Mouse (Mus musculus): ENCODE results near the gene Lrig3.

Gene Lrig3

GRCm38 (mm10) chr10:125964709-125965108, 1.3 kb upstream of the Lrig3 start:
- in situ Hi-C loops (cut with MboI, MseI): no loop called here

- in situ Hi-C loops (cut with MboI, MseI): no loop called here
Measured at GRCm38 (mm10) chr10:125966481-125967251, 698 bp downstream of the Lrig3 start.

DNA sequence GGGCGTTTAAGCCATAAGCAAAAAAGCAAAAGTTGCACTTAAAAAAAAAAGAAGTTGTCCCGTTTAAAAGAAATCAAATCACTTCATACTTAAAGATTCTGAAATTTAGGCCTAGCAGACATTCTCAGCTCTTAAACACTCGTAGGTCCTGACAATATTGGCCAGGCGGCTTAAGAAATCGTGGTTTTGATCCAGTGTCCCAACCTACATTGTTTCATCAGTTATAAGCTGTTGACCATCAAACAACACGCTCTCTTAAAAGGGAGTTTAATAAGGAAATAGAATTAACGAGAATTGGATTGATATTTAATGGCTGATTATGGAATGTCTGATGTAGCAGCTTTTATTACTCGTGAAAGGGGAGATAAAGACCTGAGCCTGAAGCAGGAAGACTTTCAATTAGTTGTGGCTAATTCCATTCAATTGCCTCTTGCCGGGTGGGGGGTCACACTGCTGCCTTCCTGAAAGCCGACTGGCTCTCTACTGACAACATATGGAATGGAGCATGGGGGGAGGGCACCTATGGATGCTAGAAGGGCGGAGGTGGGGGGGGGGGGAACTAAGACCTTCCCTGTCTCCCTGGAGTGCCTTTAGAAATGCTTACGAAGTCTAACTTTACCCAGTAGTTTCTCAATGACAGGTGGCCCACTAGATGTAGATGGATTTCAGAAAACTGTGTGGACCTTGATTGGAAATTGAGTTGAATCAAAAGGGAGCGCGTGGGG, 1.6 kb downstream of the Lrig3 start:
- in situ Hi-C loops (cut with MboI, MseI): no loop called here

DNA sequence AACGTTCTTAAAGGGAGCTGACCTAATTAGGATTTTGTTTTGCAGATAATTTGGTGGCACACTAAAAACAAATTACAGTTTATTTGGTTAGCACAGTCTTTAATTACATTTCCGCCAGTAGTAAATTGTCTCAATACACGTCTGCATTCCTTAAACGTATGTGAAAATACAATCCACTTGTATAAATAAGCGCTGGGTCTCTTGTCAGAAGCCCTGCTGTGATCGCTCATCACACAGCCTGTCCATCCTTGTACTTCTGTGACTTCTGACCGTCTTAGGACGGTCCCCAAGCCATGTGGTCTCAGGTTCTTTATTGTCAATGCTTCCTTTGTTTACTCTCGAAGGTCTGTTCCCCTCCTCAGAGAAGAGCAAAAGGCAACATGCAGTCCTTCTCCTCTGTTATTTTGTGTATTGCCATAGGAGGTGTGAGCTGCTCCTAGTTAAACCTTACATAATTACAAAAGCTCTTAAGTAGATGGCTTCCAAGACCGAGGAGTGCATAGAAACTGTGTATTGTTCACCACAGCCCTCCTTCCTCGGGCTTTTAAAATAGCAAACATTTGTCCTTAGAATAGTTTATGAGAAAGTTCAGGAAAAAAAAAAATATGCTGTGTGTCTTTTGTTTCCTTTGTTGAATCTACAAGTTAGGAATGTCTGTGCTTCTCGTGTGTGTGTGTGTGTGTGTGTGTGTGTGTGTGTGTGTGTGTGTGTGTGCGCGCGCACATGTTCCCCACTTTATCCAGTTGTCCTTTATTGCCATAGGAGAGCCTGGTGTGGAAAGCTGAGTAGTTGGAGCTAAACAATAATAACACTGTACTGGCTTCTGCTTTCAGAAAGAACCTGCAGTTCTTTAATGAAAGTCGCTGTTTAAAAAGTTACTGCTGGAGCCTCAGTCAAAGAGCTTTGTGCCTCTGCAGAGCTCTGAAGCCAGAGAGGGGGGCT, 2.5 kb downstream of the Lrig3 start:
- in situ Hi-C loops (cut with MboI, MseI): no loop called here

- in situ Hi-C loops (cut with MboI, MseI): no loop called here
Measured at GRCm38 (mm10) chr10:125969133-125969490, 3.1 kb downstream of the Lrig3 start.

GRCm38 (mm10) chr10:125970031-125970430, 4.1 kb downstream of the Lrig3 start:
- in situ Hi-C loops (cut with MboI, MseI): no loop called here

- in situ Hi-C loops (cut with MboI, MseI): no loop called here
Measured at GRCm38 (mm10) chr10:125970500-125970899, 4.5 kb downstream of the Lrig3 start.

- in situ Hi-C loops (cut with MboI, MseI): no loop called here
Measured at GRCm38 (mm10) chr10:125973726-125974125, 7.8 kb downstream of the Lrig3 start.

DNA sequence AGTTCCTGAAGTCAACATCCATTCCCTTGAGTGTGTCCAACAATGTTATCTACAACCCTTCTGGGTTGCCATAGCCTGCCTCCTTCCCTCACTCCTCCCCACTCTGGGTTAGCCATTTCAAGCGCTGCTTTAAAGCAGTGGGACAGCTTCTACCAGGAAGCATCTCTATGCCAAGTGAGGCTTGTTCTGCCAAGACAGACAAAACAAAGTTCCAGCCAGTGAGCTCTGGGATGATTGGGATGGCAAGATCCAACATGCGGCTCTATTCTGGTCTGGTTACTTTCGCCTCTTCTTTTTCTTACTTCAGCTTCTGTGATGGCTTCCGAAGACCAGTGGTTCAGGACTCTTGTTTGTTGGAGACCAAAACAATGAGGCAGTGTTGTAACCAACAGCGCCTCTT, 16.0 kb downstream of the Lrig3 start:
- in situ Hi-C loops (cut with MboI, MseI): no loop called here

- in situ Hi-C loops (cut with MboI, MseI): no loop called here
Measured at GRCm38 (mm10) chr10:125984473-125985035, 18.6 kb downstream of the Lrig3 start.

DNA sequence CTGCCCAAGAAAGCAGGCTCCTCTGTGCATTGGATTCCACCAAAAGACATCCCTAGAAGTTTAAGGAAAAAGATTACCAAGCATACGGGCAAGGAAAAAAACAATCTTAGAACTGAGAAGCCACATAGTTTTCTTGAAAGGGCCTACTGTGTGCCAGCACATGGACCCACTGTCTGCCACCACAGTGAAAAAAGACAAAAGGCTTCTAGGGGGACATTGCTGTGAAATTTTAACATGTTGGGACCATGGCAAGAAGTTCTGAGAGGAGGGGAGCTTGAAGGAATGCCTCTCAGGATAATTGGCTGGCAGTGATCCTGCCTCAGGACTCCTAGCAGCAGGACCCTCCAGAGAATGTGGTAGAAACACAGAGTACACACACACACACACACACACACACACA, 19.8 kb downstream of the Lrig3 start:
- in situ Hi-C loops (cut with MboI, MseI): no loop called here

GRCm38 (mm10) chr10:125986443-125986842, 20.5 kb downstream of the Lrig3 start:
- in situ Hi-C loops (cut with MboI, MseI): no loop called here

- in situ Hi-C loops (cut with MboI, MseI): no loop called here
Measured at GRCm38 (mm10) chr10:125987307-125987706, 21.3 kb downstream of the Lrig3 start.

DNA sequence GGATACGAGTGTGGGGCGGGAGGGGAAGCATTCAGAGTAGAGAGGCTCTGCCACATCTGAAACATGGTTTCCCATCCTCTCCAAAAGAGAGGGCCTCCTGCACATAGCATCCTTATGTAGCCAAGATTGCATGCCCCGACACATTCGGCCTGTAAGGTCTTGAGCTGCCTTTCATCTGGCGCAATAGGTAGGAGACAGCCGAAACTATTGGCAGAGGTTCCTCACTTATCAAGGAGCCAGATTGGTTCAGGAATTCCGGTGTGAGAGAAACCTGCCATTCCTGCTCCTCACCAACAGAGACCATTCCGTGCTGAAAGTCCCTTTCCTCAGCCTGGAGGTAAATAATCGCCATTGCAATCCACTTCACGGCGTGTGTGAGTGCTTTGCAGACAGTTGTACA, 22.1 kb downstream of the Lrig3 start:
- in situ Hi-C loops (cut with MboI, MseI): no loop called here

DNA sequence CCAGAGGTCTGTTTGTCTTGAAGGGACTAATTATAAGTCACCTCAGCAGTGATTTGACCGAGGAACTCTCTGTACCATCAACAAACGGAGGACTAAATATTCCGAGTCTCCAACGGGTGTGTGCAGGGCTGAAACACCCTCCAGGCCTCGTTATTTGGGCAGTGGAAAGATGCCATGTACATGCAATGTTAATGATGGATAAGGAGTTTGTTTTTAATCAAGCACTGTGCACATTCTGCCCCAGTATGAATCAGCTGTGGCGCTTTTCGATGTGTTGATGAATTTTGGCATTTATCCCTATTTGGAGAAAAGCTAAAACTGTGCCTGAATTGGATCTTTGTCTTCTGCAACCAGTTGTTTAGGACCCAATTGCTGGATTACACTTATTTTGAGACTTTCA, 23.9 kb downstream of the Lrig3 start:
- in situ Hi-C loops (cut with MboI, MseI): no loop called here

DNA sequence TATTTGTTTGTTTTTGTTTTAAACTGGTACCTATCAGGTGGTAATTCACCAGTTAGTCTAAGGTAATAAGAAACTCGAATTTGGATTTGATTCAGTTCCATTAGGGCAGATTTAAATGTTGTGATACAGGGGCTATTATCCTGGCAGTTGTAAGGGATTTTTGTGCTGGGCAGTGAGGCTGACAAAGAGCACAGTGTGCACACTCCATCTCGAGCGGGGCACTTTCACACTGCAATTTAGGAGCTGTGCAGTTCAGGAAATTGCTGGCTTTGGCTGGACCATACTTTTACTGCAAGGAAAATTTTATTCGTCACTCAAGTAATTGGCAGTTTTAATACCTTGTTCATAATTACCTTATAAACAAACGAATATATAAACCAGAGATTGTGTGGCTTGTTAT, 24.4 kb downstream of the Lrig3 start:
- in situ Hi-C loops (cut with MboI, MseI): no loop called here

DNA sequence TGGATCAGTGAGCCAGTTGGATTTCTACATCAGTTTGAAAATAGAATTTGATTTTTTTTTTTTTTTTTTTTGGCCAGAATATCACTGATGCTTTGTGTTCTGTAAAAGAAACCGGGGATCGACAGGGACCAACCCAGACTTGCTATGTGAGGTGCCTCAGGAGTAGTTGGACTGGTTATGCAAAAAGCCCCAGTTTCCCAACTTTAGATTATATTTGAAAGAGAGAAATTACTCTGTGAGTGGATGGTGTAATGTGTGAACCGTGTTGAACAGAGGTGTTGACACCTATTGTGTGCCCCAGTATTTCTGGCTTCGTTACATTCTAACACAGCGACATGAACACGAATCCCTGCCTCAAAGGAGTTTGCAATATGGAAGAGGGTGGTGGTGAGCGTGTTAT, 25.9 kb downstream of the Lrig3 start:
- in situ Hi-C loops (cut with MboI, MseI): no loop called here

GRCm38 (mm10) chr10:125994855-125995254, 28.9 kb downstream of the Lrig3 start:
- in situ Hi-C loops (cut with MboI, MseI): no loop called here

- in situ Hi-C loops (cut with MboI, MseI): no loop called here
Measured at GRCm38 (mm10) chr10:125995701-125996100, 29.7 kb downstream of the Lrig3 start.

GRCm38 (mm10) chr10:125996989-125997388, 31.0 kb downstream of the Lrig3 start:
- in situ Hi-C loops (cut with MboI, MseI): no loop called here

DNA sequence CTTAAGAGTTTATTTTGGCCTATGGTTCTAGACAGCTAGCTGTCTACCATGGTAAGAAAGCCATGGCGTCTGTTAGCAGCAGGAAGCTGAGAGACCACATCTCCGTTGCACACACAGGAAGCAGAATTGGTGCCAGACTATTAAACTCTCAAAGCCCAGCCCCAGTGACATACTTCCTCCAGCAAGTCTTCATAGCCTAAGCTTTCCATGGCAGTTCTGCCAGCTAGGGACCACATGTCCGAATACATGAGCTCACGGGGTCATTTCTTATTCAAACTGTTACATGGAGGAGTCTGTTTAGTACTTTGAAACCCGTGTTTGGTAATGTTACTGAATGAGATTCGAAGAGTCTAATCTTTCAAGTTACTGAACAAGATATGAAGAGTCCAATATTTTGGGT, 33.6 kb downstream of the Lrig3 start:
- in situ Hi-C loops (cut with MboI, MseI): no loop called here

- in situ Hi-C loops (cut with MboI, MseI): no loop called here
Measured at GRCm38 (mm10) chr10:126000861-126001390, 35.0 kb downstream of the Lrig3 start.
